Mouse (Mus musculus): ENCODE data around the gene Actl6a.

The Actl6a gene

GRCm38 (mm10) chr3:32748384-32748783 lies 42.3 kb downstream of the Actl6a start:
- DNase-seq (ENCODE audit: extremely low read depth, low read depth) = no peak

DNA sequence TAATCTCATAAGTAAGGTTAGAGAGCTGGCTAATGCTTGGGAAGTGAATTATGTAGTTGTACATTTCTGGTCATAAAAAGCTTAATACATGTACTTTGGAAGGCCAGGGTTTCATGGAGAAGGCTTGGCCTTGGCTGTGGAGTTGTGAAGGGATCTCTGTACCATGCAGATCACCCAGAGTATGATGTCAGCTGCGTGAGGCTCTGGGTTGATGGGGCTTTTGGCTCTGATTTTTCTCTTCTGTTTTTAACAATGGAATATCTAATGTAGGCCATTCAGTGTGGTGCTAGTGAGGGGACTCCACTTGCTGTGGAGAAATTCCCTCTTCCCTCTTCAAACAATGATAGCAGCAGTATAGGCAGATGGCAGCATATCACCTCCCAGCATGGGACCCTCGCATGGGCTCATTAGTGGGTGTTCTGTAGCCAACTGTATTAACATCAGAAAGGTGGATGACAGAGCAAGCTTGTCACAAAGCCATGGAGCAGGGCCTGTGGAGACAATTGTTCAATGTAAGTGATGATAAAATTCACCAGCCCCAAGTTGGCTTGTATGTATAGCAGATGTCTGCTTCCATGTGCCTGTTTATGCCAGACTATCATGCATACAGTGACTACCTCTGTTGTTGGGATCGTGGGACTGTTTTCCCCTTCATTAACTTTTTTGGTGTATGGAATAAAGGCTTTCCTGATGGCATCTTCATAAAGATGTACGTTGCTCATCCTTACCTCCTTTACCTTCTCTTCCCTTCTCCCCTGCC lies 43.9 kb downstream of the Actl6a start:
- DNase-seq (ENCODE audit: extremely low read depth, low read depth) = no peak

- no peak for DNase-seq (ENCODE audit: extremely low read depth, low read depth)
Measured at GRCm38 (mm10) chr3:32754384-32754915, 48.4 kb downstream of the Actl6a start.

- DNase-seq (ENCODE audit: extremely low read depth, low read depth) = no peak
Measured at GRCm38 (mm10) chr3:32759212-32759611, 53.1 kb downstream of the Actl6a start.

GRCm38 (mm10) chr3:32762962-32763361 lies 56.9 kb downstream of the Actl6a start:
- DNase-seq (ENCODE audit: extremely low read depth, low read depth) = no peak

DNA sequence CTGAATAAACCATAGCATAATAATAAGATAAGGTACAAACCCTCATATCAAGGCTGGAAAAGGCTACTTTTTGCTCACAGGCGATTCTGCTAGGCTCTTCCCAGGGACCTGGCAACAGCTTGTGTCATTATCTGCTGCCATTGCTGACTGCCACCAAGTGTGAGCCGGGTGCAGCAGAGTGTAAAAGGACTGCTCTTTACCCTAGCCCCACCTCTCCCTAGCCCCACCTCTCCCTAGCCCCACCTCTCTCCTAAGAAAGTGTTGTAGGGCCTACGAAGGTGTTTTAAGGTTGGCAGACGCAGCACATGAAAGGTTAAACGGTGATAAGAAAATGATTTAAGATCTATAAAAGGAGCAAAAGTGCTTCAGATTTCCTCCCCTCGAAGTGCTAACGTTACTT lies 57.8 kb downstream of the Actl6a start:
- DNase-seq (ENCODE audit: extremely low read depth, low read depth) = no peak

DNA sequence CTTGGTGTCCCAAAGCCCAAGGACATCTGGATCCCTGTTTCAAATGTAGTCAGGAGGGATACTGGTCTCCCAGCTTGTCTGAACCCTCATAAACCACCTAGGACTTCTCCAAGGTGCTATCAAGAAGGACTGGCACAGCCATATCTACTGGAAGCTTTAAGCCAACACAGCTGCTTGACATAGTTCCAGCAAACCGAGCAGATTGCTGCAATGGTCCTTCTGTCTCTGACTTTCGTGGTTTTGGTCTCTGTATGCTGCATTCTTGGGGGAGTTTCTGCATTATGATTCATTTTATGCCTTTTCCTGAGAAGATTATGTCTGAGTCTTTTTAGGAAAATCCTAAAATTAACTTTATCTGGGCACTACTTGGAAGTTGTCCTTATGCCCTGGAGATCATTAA lies 64.7 kb downstream of the Actl6a start:
- no peak for DNase-seq (ENCODE audit: extremely low read depth, low read depth)

Data from MEL-GATA-1-ER (cell line).